Mouse (Mus musculus) thymus, adult 2 months (tissue): ENCODE measurements around the gene Dnali1. TPM values are rescaled to one million over a fixed set of nuclear protein-coding genes. Genes with fewer than 3 reads are reported as not detected.
A peak's percentile ranks its signal among the peaks of the same experiment; 100 is the strongest.

Experiments used
- DNase-seq: peaks from one replicate; pipeline ENCODE4 v3.0.0; 2021
- H3K27ac ChIP-seq: fragments of 200-500 bp; 2 replicates; pipeline ENCODE4 v1.5.1; 2012; ENCODE audit warnings: low read length, control low read depth; ENCODE audit not compliant: control insufficient read depth, insufficient read depth
- H3K27me3 ChIP-seq: fragments of 200-500 bp; 2 replicates; pipeline ENCODE4 v1.6.1; 2012; ENCODE audit warnings: mild to moderate bottlenecking, low read length, moderate library complexity, mixed read lengths; ENCODE audit not compliant: control insufficient read depth, insufficient read depth
- H3K36me3 ChIP-seq: fragments of 200-500 bp; 2 replicates; pipeline ENCODE4 v1.6.1; 2012; ENCODE audit warnings: mild to moderate bottlenecking, low read length, moderate library complexity; ENCODE audit not compliant: control insufficient read depth, insufficient read depth
- H3K4me1 ChIP-seq: fragments of 200-500 bp; replicated peaks from 2 replicates; pipeline ENCODE4 v1.6.1; 2012; ENCODE audit warnings: low read length; ENCODE audit not compliant: control insufficient read depth, insufficient read depth
- H3K4me3 ChIP-seq: fragments of 200-500 bp; 2 replicates; pipeline ENCODE4 v1.5.1; 2012; ENCODE audit warnings: mild to moderate bottlenecking, low read length, control low read depth, moderate library complexity; ENCODE audit not compliant: control insufficient read depth, insufficient read depth
- CTCF ChIP-seq: fragments of 200-500 bp; IDR thresholded peaks from 2 replicates; pipeline ENCODE4 v1.5.1; 2012; ENCODE audit warnings: mild to moderate bottlenecking, control low read depth, low read length, moderate library complexity, borderline replicate concordance; ENCODE audit not compliant: control insufficient read depth, poor library complexity, insufficient read depth; ENCODE audit errors: extremely low read depth
- POLR2A ChIP-seq: fragments of 200-500 bp; IDR thresholded peaks from 2 replicates; pipeline ENCODE4 v1.6.1; 2012; ENCODE audit warnings: mild to moderate bottlenecking, low read length, control low read depth, moderate library complexity; ENCODE audit not compliant: control insufficient read depth, poor library complexity, insufficient read depth; ENCODE audit errors: extremely low read depth
- WGBS: fragments of 180-500 bp; shearing (Covaris S2); methylation state at CpG from one replicate; pipeline ENCODE4 v1.1.7; 2018; 5-methylcytosine and 5-hydroxymethylcytosine counted together
- polyA plus RNA-seq: library from polyadenylated mRNA; depleted of rRNA; stranded (reverse); fragments of >200 nt; gene quantifications from 2 replicates; pipeline ENCODE4 v1.2.3, GENCODE M21; 2012; rRNA removed

The Dnali1 gene
- polyA plus RNA-seq = 0.22 and 0.57 TPM in 2 replicates

- Histone ChIP-seq H3K36me3 (peaks cover 13% of the 10 kb centered on the region), H3K4me1 (peaks cover 13% of the 10 kb centered on the region), H3K27ac (no peak within 1 kb of the TSS), H3K4me3 (peak within 1 kb of the TSS; percentile 46), H3K27me3 (no peaks in the 10 kb centered on the region)
- TF ChIP-seq POLR2A (no peak), CTCF (no peak)
- DNase-seq = peak; percentile 64
- 7% methylated on average over 26 of the region's 26 CpGs for WGBS
These were observed at the start of gene Dnali1 for GRCm38 (mm10) chr4:125065517-125066307. Gene Dnali1 (minus strand): TSS chr4:125065703.

- 50% methylated on average over 4 of the region's 4 CpGs for WGBS
- no peak overlapping the region for H3K4me3 ChIP-seq
These were observed 49.6 kb upstream of the Dnali1 start for GRCm38 (mm10) chr4:125115081-125115480.

GRCm38 (mm10) chr4:125114638-125115037 is 49.1 kb upstream of the Dnali1 start:
- H3K4me3 ChIP-seq = no peak overlapping the region
- no peaks in the 10 kb centered on the region for H3K27me3 ChIP-seq
- H3K36me3 ChIP-seq = peaks cover 17% of the 10 kb centered on the region
- H3K27ac ChIP-seq = peak overlapping the region; percentile 42; the same call in 1 of the 2 replicates
- peaks cover 48% of the 10 kb centered on the region for H3K4me1 ChIP-seq
- DNase-seq = peak; percentile 89
- 7% methylated on average over 6 of the region's 6 CpGs for WGBS
- TF ChIP-seq CTCF = peak; percentile 79; the same call in 1 of the 2 replicates
- 0 out of 2 replicates have a peak, but pooled peaks have one; percentile 24 for TF ChIP-seq POLR2A

More at GRCm38 (mm10) chr4:125115081-125115480, 49.6 kb upstream of the Dnali1 start:
- TF ChIP-seq POLR2A (no peak), CTCF (no peak)
- no peak for DNase-seq
- Histone ChIP-seq H3K27me3 (no peaks in the 10 kb centered on the region), H3K27ac (peak overlapping the region; percentile 42; the same call in 1 of the 2 replicates), H3K36me3 (peaks cover 17% of the 10 kb centered on the region), H3K4me1 (peaks cover 52% of the 10 kb centered on the region)

DNA sequence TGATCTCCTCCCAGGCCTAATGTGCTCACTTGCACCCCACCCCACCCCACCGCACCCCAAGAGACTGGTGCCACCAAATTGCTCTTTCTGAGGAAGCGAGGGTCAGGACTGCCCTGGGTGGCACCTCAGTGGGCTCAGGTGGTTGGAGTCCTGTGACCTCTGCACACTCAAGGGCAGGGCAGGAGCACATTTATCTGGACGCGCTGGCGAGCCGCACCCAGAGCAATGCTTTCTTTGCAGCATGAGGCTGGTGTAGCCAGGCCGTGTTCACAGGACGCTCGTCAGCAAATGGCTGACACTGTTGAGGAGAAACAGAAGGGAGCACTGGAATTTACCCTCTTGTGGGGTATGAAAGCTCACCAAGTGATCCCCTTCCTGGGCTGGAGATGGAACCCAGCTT is 39.9 kb upstream of the Dnali1 start:
- DNase-seq = no peak
- H3K36me3 ChIP-seq = peaks cover 11% of the 10 kb centered on the region; the same call in 1 of the 2 replicates
- 99% methylated on average over 9 of the region's 9 CpGs for WGBS
- no peaks in the 10 kb centered on the region for H3K27me3 ChIP-seq
- H3K4me1 ChIP-seq = 0 out of 2 replicates have a peak, but pooled peaks cover 7% of the 10 kb centered on the region
- no peak overlapping the region for H3K4me3 ChIP-seq
- H3K27ac ChIP-seq = no peak overlapping the region
- TF ChIP-seq CTCF = no peak
- no peak for TF ChIP-seq POLR2A

GRCm38 (mm10) chr4:125101334-125101733 is 35.8 kb upstream of the Dnali1 start:
- H3K27ac ChIP-seq = no peak overlapping the region
- H3K27me3 ChIP-seq = no peaks in the 10 kb centered on the region
- 0 out of 2 replicates have a peak, but pooled peaks cover 7% of the 10 kb centered on the region for H3K4me1 ChIP-seq
- H3K36me3 ChIP-seq = peaks cover 5% of the 10 kb centered on the region; the same call in 1 of the 2 replicates
- no peak overlapping the region for H3K4me3 ChIP-seq
- no peak for DNase-seq
- 93% methylated on average over 13 of the region's 13 CpGs for WGBS
- no peak for TF ChIP-seq CTCF

GRCm38 (mm10) chr4:125099458-125099857 is 34.0 kb upstream of the Dnali1 start:
- Histone ChIP-seq H3K4me1 (0 out of 2 replicates have a peak, but pooled peaks cover 7% of the 10 kb centered on the region), H3K27ac (no peak overlapping the region), H3K27me3 (no peaks in the 10 kb centered on the region), H3K36me3 (peaks cover 5% of the 10 kb centered on the region; the same call in 1 of the 2 replicates), H3K4me3 (no peak overlapping the region)
- 12% methylated on average over 8 of the region's 8 CpGs for WGBS
- TF ChIP-seq CTCF (peak; percentile 66; the same call in 1 of the 2 replicates), POLR2A (no peak)
- DNase-seq = peak; percentile 85
